Mouse (Mus musculus): ENCODE measurements around the gene Stx5a. TPM values are rescaled to one million over a fixed set of nuclear protein-coding genes. Genes with fewer than 3 reads are reported as not detected.

The Stx5a gene
- 79.0 and 88.0 TPM in 2 replicates for polyA plus RNA-seq (2012; rRNA removed)

DNA sequence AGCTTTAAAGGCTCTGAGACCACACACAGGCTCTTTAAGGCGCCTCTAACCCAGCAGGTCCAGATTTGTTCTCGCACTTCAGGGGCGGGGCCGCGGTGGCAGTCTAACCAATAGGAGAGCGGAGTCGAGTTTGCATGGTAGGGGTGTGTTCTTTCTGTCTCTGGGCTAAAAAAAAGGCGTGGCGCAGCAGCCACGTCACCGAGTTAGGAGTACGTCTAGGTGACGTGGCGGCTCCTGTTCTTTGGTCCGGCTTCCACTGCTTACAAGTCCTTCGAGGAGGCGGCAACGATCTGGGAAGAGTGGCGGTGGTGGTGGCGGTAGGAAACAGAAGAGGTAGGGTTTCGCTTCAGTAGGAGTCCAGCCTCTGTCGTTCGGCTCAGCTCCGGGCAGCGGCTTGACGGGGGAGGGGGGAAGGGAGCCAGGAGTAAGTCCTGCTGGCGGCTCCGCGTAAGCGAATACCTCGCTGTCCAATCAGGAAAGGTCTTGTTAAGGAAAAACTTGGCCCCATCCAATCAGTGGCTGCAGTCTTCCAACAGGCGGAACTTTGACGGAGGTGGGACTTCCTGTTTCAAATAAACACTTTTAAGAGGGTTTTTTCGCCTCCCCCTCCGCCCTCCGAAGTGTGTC lies at the start of gene Stx5a:
Gene Stx5a, plus strand, starts transcription at position 171 of the 627 bp plus-strand sequence.
- WGBS: under 1% methylated on average over 36 of the region's 36 CpGs
- peak; percentile 95 for DNase-seq
- Histone ChIP-seq H3K4me1 (ENCODE audit: control insufficient read depth, insufficient read depth, low read length) (peaks cover 13% of the 10 kb centered on the region), H3K4me3 (replicated peaks; ENCODE audit: extremely low read depth, low read depth, low read length) (peak within 1 kb of the TSS; percentile 98)
- TF ChIP-seq CTCF (IDR thresholded peaks at IDR 0.05; ENCODE audit: insufficient read depth, low read length): no peak
- peak; percentile 96 for TF ChIP-seq POLR2A (IDR thresholded peaks at IDR 0.05; ENCODE audit: borderline replicate concordance, extremely low read depth, low read depth, low read length)

DNA sequence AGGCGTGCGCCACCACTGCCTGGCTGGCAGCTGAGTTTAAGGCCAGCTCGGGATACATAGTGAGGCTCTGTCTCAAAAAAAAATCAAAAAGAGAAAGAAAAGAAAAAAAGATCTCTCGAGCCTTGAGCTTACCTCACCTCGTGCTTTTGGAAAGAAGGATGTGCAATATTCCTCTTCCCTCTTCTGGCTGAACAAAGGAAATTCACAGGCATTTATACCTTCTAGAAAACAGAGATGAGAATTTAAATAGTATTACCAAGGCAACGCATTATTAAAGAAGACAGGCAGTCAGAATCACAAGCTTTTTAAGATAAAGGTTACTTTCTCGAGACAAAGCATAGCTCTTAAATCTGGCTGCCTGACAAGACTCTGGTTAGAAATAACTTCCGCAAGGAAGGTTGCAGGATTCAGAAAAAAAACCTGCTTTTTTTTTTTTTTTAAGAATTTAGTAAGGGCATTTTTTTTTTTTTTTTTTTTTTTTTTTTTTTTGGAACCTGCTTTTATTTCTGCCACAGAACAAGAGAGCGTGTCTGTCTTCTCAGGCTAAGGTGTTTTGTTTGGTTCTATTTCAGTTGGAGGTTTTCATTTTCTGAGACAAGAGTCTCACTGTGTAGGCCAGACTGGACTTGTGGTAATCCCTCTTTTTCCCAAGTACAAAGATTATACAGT lies 49.2 kb upstream of the Stx5a start:
- Histone ChIP-seq H3K4me3 (replicated peaks; ENCODE audit: extremely low read depth, low read depth, low read length) (no peak overlapping the region), H3K4me1 (ENCODE audit: control insufficient read depth, insufficient read depth, low read length) (0 out of 2 replicates have a peak, but pooled peaks cover 2% of the 10 kb centered on the region)
- no peak for DNase-seq
- TF ChIP-seq POLR2A (IDR thresholded peaks at IDR 0.05; ENCODE audit: borderline replicate concordance, extremely low read depth, low read depth, low read length) (no peak), CTCF (IDR thresholded peaks at IDR 0.05; ENCODE audit: insufficient read depth, low read length) (no peak)
- WGBS: 55% methylated on average over 9 of the region's 9 CpGs

DNA sequence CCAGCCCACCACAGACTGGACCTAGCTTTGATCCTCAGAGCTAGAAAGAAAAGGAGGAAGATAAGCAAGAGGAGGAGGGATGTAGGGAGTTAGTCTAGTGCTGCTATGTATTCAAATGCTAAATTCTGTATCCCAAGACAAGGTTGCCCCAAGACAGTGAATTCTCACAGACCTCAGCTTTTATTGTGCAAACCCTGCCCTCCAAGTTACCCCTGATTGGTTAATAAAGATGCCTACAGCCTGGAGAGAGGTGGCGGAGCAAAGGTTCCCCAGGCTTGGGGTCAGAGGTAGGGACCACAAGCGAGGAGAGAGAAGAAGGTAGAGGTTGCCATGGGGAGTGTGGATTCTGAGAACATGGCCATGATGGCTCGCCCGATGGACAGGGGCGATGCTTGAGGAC lies 48.5 kb upstream of the Stx5a start:
- 92% methylated on average over 5 of the region's 5 CpGs for WGBS
- TF ChIP-seq POLR2A (IDR thresholded peaks at IDR 0.05; ENCODE audit: borderline replicate concordance, extremely low read depth, low read depth, low read length): no peak
- TF ChIP-seq CTCF (IDR thresholded peaks at IDR 0.05; ENCODE audit: insufficient read depth, low read length): no peak
- 0 out of 2 replicates have a peak, but pooled peaks cover 2% of the 10 kb centered on the region for H3K4me1 ChIP-seq (ENCODE audit: control insufficient read depth, insufficient read depth, low read length)
- DNase-seq: no peak
- H3K4me3 ChIP-seq (replicated peaks; ENCODE audit: extremely low read depth, low read depth, low read length): no peak overlapping the region

DNA sequence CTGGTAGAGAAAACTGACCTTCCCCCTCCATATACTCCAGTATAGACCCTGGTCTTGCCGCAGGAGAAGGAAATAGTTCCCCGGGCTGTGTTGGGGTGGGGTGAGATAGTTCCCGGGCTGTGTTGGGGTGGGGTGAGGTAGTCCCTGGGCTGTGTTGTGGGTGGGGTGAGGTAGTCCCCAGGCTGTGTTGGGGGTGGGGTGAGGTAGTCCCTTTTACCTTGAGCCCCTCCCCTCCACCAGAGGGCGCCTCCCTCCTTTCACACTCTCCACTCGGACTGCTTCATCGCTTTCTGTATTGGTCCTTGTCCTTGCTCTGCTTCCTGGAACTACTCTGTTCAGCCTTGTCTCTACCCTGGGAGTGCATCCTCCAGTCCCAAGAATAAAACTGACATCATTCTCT lies 45.9 kb upstream of the Stx5a start:
- DNase-seq: peak; percentile 70
- Histone ChIP-seq H3K4me1 (ENCODE audit: control insufficient read depth, insufficient read depth, low read length) (0 out of 2 replicates have a peak, but pooled peaks cover 2% of the 10 kb centered on the region), H3K4me3 (replicated peaks; ENCODE audit: extremely low read depth, low read depth, low read length) (no peak overlapping the region)
- no peak for TF ChIP-seq POLR2A (IDR thresholded peaks at IDR 0.05; ENCODE audit: borderline replicate concordance, extremely low read depth, low read depth, low read length)
- TF ChIP-seq CTCF (IDR thresholded peaks at IDR 0.05; ENCODE audit: insufficient read depth, low read length): peak; percentile 74
- 21% methylated on average over 6 of the region's 6 CpGs for WGBS

DNA sequence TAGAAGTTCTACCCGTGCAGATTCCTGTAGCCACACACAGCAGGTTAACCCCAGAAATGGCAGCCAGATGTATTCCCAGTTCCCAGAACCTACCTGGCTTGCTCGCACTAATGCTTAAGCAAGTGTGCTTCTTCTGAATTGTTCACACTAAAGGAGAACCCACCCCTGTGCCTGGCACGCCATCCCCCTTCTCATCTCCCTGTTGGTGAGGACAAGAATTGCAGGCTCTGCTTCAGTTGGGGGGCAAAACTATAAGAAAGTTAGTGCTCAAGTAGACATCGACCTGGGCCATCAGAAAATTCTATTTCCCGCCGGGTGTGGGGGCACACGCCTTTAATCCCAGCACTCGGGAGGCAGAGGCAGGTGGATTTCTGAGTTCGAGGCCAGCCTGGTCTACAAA lies 41.6 kb upstream of the Stx5a start:
- no peak for DNase-seq
- Histone ChIP-seq H3K4me3 (replicated peaks; ENCODE audit: extremely low read depth, low read depth, low read length) (no peak overlapping the region), H3K4me1 (ENCODE audit: control insufficient read depth, insufficient read depth, low read length) (peaks cover 6% of the 10 kb centered on the region)
- no peak for TF ChIP-seq CTCF (IDR thresholded peaks at IDR 0.05; ENCODE audit: insufficient read depth, low read length)
- TF ChIP-seq POLR2A (IDR thresholded peaks at IDR 0.05; ENCODE audit: borderline replicate concordance, extremely low read depth, low read depth, low read length): no peak
- 84% methylated on average over 9 of the region's 9 CpGs for WGBS

DNA sequence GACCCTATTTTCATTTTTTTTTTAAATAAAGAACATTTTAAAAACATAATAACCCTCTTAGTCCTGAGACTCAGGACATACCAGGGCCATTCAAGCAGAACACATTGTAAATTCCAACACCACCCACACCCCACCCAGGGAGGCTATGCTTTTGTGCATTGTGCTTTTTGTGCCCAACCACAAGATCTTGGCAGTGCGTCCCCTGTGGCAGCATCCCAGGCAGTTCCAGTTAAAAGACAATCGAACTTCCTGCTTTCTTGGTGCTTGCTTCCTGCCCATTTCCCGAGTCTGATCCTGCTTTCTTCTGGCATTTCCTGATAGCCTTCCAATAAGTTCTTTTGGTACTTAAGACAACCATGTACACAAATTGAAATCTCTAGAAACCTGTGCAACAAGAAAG lies 38.8 kb upstream of the Stx5a start:
- DNase-seq: peak; percentile 57
- no peak for TF ChIP-seq POLR2A (IDR thresholded peaks at IDR 0.05; ENCODE audit: borderline replicate concordance, extremely low read depth, low read depth, low read length)
- TF ChIP-seq CTCF (IDR thresholded peaks at IDR 0.05; ENCODE audit: insufficient read depth, low read length): no peak
- WGBS: 23% methylated on average over 3 of the region's 3 CpGs
- Histone ChIP-seq H3K4me1 (ENCODE audit: control insufficient read depth, insufficient read depth, low read length) (peaks cover 6% of the 10 kb centered on the region), H3K4me3 (replicated peaks; ENCODE audit: extremely low read depth, low read depth, low read length) (no peak overlapping the region)

DNA sequence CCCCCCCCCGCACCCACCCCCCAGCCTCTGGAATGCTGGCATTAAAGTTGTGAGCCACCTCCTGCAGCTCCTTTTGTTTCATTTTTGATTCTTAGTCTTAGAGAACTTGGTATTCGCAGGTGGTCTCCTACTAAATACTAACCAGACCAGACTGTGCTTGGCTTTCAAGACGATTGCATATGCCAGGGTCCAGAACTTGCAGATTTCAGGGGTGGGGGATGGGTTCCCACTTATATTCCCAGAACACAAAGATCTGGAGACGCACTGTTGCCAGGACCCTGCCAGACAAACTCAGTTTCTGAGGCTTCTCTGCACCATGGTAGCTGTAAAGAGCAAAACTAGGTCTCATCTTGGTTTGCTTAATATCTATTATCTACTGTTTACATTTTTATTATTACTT lies 37.6 kb upstream of the Stx5a start:
- DNase-seq: no peak
- 61% methylated on average over 4 of the region's 4 CpGs for whole genome bisulfite sequencing
- peaks cover 6% of the 10 kb centered on the region for H3K4me1 ChIP-seq (ENCODE audit: control insufficient read depth, insufficient read depth, low read length)
- H3K4me3 ChIP-seq (replicated peaks; ENCODE audit: extremely low read depth, low read depth, low read length): no peak overlapping the region
- no peak for TF ChIP-seq POLR2A (IDR thresholded peaks at IDR 0.05; ENCODE audit: borderline replicate concordance, extremely low read depth, low read depth, low read length)
- TF ChIP-seq CTCF (IDR thresholded peaks at IDR 0.05; ENCODE audit: insufficient read depth, low read length): no peak

DNA sequence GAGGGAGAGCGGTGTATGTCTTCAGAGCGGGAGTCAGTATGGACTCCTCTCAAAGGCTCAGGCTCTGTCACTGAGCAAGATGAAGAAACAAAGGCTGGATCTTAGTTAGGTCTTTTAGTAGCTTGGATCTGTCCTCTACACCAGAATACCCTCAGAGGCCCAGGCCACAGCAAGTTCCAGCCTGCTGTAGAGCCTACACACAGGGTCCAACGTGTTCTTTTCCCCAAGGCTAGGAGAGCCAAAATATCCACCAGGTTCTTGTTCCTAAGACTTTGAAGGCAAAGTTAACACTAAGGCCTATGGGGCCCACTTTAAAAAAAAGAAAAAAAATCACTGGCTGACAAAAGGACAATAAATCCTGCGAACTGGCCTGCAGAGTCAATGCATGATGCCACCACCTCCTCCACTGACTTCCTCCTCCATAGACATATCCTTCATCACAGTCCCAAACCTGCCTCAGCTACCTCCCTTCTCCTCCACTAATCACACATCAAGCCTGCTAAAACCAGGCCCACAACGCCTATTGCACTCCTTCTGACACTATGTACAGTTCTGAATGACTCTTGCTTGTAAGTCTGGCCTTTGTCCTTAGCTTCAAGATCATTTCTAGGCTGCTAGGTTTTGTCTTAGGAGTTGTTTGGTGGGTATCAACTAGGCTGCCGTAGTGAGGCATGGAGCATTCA lies 36.0 kb upstream of the Stx5a start:
- H3K4me3 ChIP-seq (replicated peaks; ENCODE audit: extremely low read depth, low read depth, low read length): no peak overlapping the region
- TF ChIP-seq CTCF (IDR thresholded peaks at IDR 0.05; ENCODE audit: insufficient read depth, low read length) (no peak), POLR2A (IDR thresholded peaks at IDR 0.05; ENCODE audit: borderline replicate concordance, extremely low read depth, low read depth, low read length) (no peak)
- no peak for DNase-seq
- WGBS: 78% methylated on average over 6 of the region's 6 CpGs
- peaks cover 14% of the 10 kb centered on the region for H3K4me1 ChIP-seq (ENCODE audit: control insufficient read depth, insufficient read depth, low read length)

DNA sequence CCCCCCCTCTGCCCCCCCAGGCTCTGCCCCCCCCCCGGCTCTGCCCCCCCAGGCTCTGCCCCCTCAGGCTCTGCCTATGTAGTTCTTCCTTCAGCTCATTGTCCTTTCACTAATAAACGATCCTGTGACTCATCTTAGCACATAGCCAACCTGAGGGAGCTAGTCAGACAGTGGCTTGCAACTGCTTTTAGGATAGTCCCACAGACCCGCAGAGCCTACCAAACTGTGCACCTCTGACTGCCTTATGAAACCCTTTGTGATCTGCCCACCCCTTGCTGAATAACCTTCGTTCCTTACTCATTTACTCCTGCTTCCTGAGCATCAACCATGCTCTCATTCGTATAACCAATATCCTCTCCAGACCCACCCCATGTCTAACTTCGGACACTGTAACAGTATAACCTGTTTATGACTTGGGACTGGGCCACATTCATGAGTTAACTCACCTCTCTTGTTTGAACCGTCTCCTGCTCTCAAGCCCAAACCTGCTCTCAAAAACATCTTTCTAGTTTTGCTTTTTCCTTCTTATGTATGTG lies 35.0 kb upstream of the Stx5a start:
- 55% methylated on average over 7 of the region's 7 CpGs for WGBS
- DNase-seq: no peak
- peaks cover 19% of the 10 kb centered on the region for H3K4me1 ChIP-seq (ENCODE audit: control insufficient read depth, insufficient read depth, low read length)
- no peak overlapping the region for H3K4me3 ChIP-seq (replicated peaks; ENCODE audit: extremely low read depth, low read depth, low read length)
- TF ChIP-seq CTCF (IDR thresholded peaks at IDR 0.05; ENCODE audit: insufficient read depth, low read length) (no peak), POLR2A (IDR thresholded peaks at IDR 0.05; ENCODE audit: borderline replicate concordance, extremely low read depth, low read depth, low read length) (no peak)

All from lung, adult 2 months (tissue).